Mouse (Mus musculus): Measurements from ENCODE around the gene Atmin. TPM values are rescaled to one million over a fixed set of nuclear protein-coding genes. Genes with fewer than 3 reads are reported as not detected.
A peak's percentile ranks its signal among the peaks of the same experiment; 100 is the strongest.

Atmin gene
- polyA plus RNA-seq, 1 experiment: 35.2 TPM

- TF ChIP-seq POLR2A (IDR thresholded peaks at IDR 0.05; ENCODE audit: control insufficient read depth, low read depth, low read length): no peak
- TF ChIP-seq CTCF (IDR thresholded peaks at IDR 0.05; ENCODE audit: control insufficient read depth, insufficient read depth, insufficient replicate concordance, low read depth, low read length): no peak
- Histone ChIP-seq H3K36me3 (ENCODE audit: control insufficient read depth, insufficient read depth, low read length) (peaks cover 8% of the 10 kb centered on the region), H3K4me1 (ENCODE audit: control insufficient read depth, insufficient read depth, low read length) (peaks cover 3% of the 10 kb centered on the region), H3K27me3 (ENCODE audit: control insufficient read depth, insufficient read depth, low read length) (no peaks in the 10 kb centered on the region), H3K27ac (ENCODE audit: control insufficient read depth, insufficient read depth, low read depth, low read length) (peak overlapping the region; percentile 96), H3K4me3 (ENCODE audit: control insufficient read depth, low read depth, low read length) (peak overlapping the region; percentile 94)
Observed at GRCm38 (mm10) chr8:116978052-116978451, 34.9 kb downstream of the Atmin start.

- Histone ChIP-seq H3K4me3 (ENCODE audit: control insufficient read depth, low read depth, low read length) (peak within 1 kb of the TSS; percentile 94), H3K27me3 (ENCODE audit: control insufficient read depth, insufficient read depth, low read length) (no peaks in the 10 kb centered on the region), H3K36me3 (ENCODE audit: control insufficient read depth, insufficient read depth, low read length) (peaks cover 8% of the 10 kb centered on the region), H3K4me1 (ENCODE audit: control insufficient read depth, insufficient read depth, low read length) (peaks cover 3% of the 10 kb centered on the region), H3K27ac (ENCODE audit: control insufficient read depth, insufficient read depth, low read depth, low read length) (peak within 1 kb of the TSS; percentile 96)
- TF ChIP-seq POLR2A (IDR thresholded peaks at IDR 0.05; ENCODE audit: control insufficient read depth, low read depth, low read length) (peak; percentile 99), CTCF (IDR thresholded peaks at IDR 0.05; ENCODE audit: control insufficient read depth, insufficient read depth, insufficient replicate concordance, low read depth, low read length) (peak; percentile 31; the same call in 1 of the 2 replicates)
Observed at GRCm38 (mm10) chr8:116978631-116979256, 35.6 kb downstream of the Atmin start, which contains the start of gene 1700030J22Rik. TSS of gene 1700030J22Rik (minus strand) at chr8:116978959.

GRCm38 (mm10) chr8:116980117-116980516 is 36.9 kb downstream of the Atmin start:
- Histone ChIP-seq H3K4me3 (ENCODE audit: control insufficient read depth, low read depth, low read length) (peak overlapping the region; percentile 91), H3K27ac (ENCODE audit: control insufficient read depth, insufficient read depth, low read depth, low read length) (peak overlapping the region; percentile 88), H3K4me1 (ENCODE audit: control insufficient read depth, insufficient read depth, low read length) (peaks cover 3% of the 10 kb centered on the region), H3K27me3 (ENCODE audit: control insufficient read depth, insufficient read depth, low read length) (no peaks in the 10 kb centered on the region), H3K36me3 (ENCODE audit: control insufficient read depth, insufficient read depth, low read length) (peaks cover 8% of the 10 kb centered on the region)
- TF ChIP-seq CTCF (IDR thresholded peaks at IDR 0.05; ENCODE audit: control insufficient read depth, insufficient read depth, insufficient replicate concordance, low read depth, low read length) (0 out of 2 replicates have a peak, but pooled peaks have one; percentile 7), POLR2A (IDR thresholded peaks at IDR 0.05; ENCODE audit: control insufficient read depth, low read depth, low read length) (no peak)

- Histone ChIP-seq H3K4me1 (ENCODE audit: control insufficient read depth, insufficient read depth, low read length) (peaks cover 8% of the 10 kb centered on the region; the same call in 1 of the 2 replicates), H3K27me3 (ENCODE audit: control insufficient read depth, insufficient read depth, low read length) (no peaks in the 10 kb centered on the region), H3K27ac (ENCODE audit: control insufficient read depth, insufficient read depth, low read depth, low read length) (no peak overlapping the region), H3K36me3 (ENCODE audit: control insufficient read depth, insufficient read depth, low read length) (no peaks in the 10 kb centered on the region), H3K4me3 (ENCODE audit: control insufficient read depth, low read depth, low read length) (no peak overlapping the region)
- TF ChIP-seq CTCF (IDR thresholded peaks at IDR 0.05; ENCODE audit: control insufficient read depth, insufficient read depth, insufficient replicate concordance, low read depth, low read length) (no peak), POLR2A (IDR thresholded peaks at IDR 0.05; ENCODE audit: control insufficient read depth, low read depth, low read length) (no peak)
Observed at GRCm38 (mm10) chr8:116989842-116990241, 46.6 kb downstream of the Atmin start.

DNA sequence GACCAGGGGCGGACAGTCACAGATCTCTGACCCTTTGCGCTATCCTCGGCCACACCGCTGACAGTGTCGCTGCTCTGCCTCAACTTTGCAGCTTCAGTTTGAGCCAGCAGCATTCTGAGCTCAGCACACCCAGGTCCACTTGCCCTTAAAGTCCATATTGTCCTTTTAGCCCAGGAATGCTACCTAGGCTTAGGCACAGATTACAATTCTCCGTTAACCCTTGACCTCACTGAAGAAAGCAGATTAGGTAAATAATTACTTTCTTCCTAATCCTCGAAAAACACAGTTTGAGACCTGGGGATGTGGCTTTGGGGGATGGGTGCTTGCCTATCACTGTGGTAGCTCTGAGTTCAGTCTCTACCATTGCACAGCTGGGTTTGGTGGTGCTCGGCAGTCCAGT is 48.0 kb downstream of the Atmin start:
- Histone ChIP-seq H3K27ac (ENCODE audit: control insufficient read depth, insufficient read depth, low read depth, low read length) (no peak overlapping the region), H3K27me3 (ENCODE audit: control insufficient read depth, insufficient read depth, low read length) (no peaks in the 10 kb centered on the region), H3K4me1 (ENCODE audit: control insufficient read depth, insufficient read depth, low read length) (peaks cover 8% of the 10 kb centered on the region; the same call in 1 of the 2 replicates), H3K4me3 (ENCODE audit: control insufficient read depth, low read depth, low read length) (no peak overlapping the region), H3K36me3 (ENCODE audit: control insufficient read depth, insufficient read depth, low read length) (no peaks in the 10 kb centered on the region)
- no peak for TF ChIP-seq POLR2A (IDR thresholded peaks at IDR 0.05; ENCODE audit: control insufficient read depth, low read depth, low read length)
- no peak for TF ChIP-seq CTCF (IDR thresholded peaks at IDR 0.05; ENCODE audit: control insufficient read depth, insufficient read depth, insufficient replicate concordance, low read depth, low read length)

DNA sequence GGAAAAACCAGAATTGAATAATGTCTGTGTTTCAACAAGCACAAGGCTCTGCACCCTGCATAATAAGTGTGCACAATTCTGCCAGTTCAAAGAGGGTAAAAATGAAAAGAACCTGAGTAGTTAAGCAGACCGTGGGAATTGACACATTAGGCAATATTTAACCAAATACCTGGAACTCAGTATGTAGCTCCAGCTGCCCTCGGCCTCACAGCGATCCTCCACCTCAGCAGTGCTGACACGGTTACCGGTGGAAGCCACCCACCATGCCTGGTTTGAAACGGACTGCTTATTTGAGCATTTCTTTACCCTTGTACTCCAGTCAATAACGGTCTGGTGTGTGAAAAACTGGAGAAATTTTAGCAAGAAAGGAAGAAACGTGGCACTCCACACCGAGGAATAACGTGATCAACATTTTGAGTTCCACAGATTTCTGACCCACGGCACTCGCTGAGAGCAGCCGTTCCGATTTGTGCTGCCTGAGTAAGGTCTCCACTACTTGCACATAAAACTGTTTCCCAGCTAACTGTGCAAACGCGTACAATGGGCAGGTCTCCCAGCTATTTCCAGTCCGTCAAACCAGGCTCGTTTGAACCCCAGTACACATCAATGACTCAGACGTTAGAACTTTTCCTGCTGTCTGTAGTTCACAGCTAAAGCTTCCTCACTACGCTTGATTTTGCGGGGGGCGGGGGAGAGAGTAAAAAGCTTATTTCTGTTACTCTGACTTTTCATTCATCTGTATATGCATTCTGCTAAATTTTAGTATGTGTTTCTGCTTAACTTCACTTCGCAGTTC is 49.2 kb downstream of the Atmin start:
- Histone ChIP-seq H3K4me1 (ENCODE audit: control insufficient read depth, insufficient read depth, low read length) (peaks cover 8% of the 10 kb centered on the region; the same call in 1 of the 2 replicates), H3K36me3 (ENCODE audit: control insufficient read depth, insufficient read depth, low read length) (no peaks in the 10 kb centered on the region), H3K27me3 (ENCODE audit: control insufficient read depth, insufficient read depth, low read length) (no peaks in the 10 kb centered on the region), H3K27ac (ENCODE audit: control insufficient read depth, insufficient read depth, low read depth, low read length) (no peak overlapping the region; the same call in 1 of the 2 replicates), H3K4me3 (ENCODE audit: control insufficient read depth, low read depth, low read length) (peak overlapping the region; percentile 90)
- no peak for TF ChIP-seq POLR2A (IDR thresholded peaks at IDR 0.05; ENCODE audit: control insufficient read depth, low read depth, low read length)
- TF ChIP-seq CTCF (IDR thresholded peaks at IDR 0.05; ENCODE audit: control insufficient read depth, insufficient read depth, insufficient replicate concordance, low read depth, low read length): no peak

Measured in testis, adult 2 months (tissue).